Mouse (Mus musculus): ENCODE measurements around the gene Gp1bb. TPM values are rescaled to one million over a fixed set of nuclear protein-coding genes. Genes with fewer than 3 reads are reported as not detected.

Gp1bb gene
- polyA plus RNA-seq, 1 experiment from 2014 or later, result 1.6 TPM

GRCm38 (mm10) chr16:18585676-18586075 lies 36.5 kb downstream of the Gp1bb start:
- no peak for TF ChIP-seq CTCF (IDR thresholded peaks at IDR 0.05; ENCODE audit: low read depth)
- Histone ChIP-seq H3K9ac (ENCODE audit: low read depth, low read length) (no peak overlapping the region), H3K4me2 (replicated peaks; ENCODE audit: low read depth) (peak overlapping the region; percentile 77; the same call in 1 of the 2 replicates), H3K27ac (ENCODE audit: low read depth, low read length) (no peak overlapping the region), H3K27me3 (replicated peaks; ENCODE audit: control insufficient read depth, insufficient read depth, low read length) (peaks cover 100% of the 10 kb centered on the region), H3K4me1 (replicated peaks; ENCODE audit: control insufficient read depth, insufficient read depth, low read length) (peaks cover 4% of the 10 kb centered on the region; the same call in 1 of the 2 replicates), H3K36me3 (ENCODE audit: control insufficient read depth, insufficient read depth) (no peaks in the 10 kb centered on the region), H3K9me3 (ENCODE audit: control insufficient read depth) (no peaks in the 10 kb centered on the region), H3K4me3 (ENCODE audit: low read depth, low read length) (peak overlapping the region; percentile 46)
- ATAC-seq, result no peak
- WGBS, result 36% methylated on average over 10 of the region's 10 CpGs

- no peak for TF ChIP-seq CTCF (IDR thresholded peaks at IDR 0.05; ENCODE audit: low read depth)
- no peaks in the 10 kb centered on the region; the same call in 1 of the 2 replicates for H3K36me3 ChIP-seq (ENCODE audit: control insufficient read depth, insufficient read depth)
- WGBS, result 73% methylated on average over 10 of the region's 10 CpGs
- H3K9me3 ChIP-seq (ENCODE audit: control insufficient read depth), result no peaks in the 10 kb centered on the region
- no peak overlapping the region for H3K27ac ChIP-seq (ENCODE audit: low read depth, low read length)
- peaks cover 4% of the 10 kb centered on the region; the same call in 1 of the 2 replicates for H3K4me1 ChIP-seq (replicated peaks; ENCODE audit: control insufficient read depth, insufficient read depth, low read length)
- H3K9ac ChIP-seq (ENCODE audit: low read depth, low read length), result no peak overlapping the region
- 0 out of 2 replicates have a peak overlapping the region, but pooled peaks have one; percentile 13 for H3K4me2 ChIP-seq (replicated peaks; ENCODE audit: low read depth)
- peaks cover 100% of the 10 kb centered on the region for H3K27me3 ChIP-seq (replicated peaks; ENCODE audit: control insufficient read depth, insufficient read depth, low read length)
- ATAC-seq, result no peak
- H3K4me3 ChIP-seq (ENCODE audit: low read depth, low read length), result peak overlapping the region; percentile 46; the same call in 1 of the 2 replicates
These were observed 37.2 kb downstream of the Gp1bb start for GRCm38 (mm10) chr16:18584901-18585510.

DNA sequence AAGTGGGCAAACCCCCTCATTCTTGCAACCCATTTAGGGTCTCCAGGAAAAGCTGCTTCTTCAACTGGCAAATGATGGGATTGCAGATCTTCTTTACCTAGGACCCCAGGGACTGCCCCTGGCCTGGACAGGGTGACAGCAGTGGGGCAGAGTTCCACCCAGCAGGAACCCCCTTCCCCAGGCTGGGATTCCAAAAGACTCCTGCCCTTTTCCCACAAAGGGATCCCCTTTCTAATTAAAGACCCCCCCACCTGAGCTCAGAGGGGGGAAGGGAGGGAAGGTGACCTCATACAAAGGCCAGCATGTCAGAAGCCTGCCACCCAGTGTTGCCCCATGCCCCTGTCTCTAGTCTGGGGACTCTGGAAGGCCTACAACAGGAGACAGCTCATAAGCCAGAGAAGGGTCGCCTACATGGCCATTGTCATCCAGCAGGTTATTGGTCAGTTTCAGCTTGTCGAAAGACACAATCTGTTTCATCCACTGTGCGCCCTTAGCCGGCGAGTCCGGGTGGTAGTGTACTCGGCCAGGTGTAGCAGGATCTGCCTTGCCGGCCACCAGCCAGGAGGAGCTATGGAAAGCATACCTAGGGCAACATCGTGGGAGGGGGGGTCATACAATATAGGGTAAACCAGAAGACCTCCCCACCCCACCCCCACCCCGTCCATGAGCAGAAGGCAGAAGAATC lies 38.4 kb downstream of the Gp1bb start:
- no peak overlapping the region for H3K27ac ChIP-seq (ENCODE audit: low read depth, low read length)
- H3K9me3 ChIP-seq (ENCODE audit: control insufficient read depth), result no peaks in the 10 kb centered on the region
- no peak overlapping the region for H3K9ac ChIP-seq (ENCODE audit: low read depth, low read length)
- TF ChIP-seq CTCF (IDR thresholded peaks at IDR 0.05; ENCODE audit: low read depth), result no peak
- H3K4me1 ChIP-seq (replicated peaks; ENCODE audit: control insufficient read depth, insufficient read depth, low read length), result peaks cover 4% of the 10 kb centered on the region; the same call in 1 of the 2 replicates
- H3K4me2 ChIP-seq (replicated peaks; ENCODE audit: low read depth), result no peak overlapping the region
- no peaks in the 10 kb centered on the region; the same call in 1 of the 2 replicates for H3K36me3 ChIP-seq (ENCODE audit: control insufficient read depth, insufficient read depth)
- H3K27me3 ChIP-seq (replicated peaks; ENCODE audit: control insufficient read depth, insufficient read depth, low read length), result peaks cover 94% of the 10 kb centered on the region
- ATAC-seq, result no peak
- WGBS, result 56% methylated on average over 10 of the region's 10 CpGs
- H3K4me3 ChIP-seq (ENCODE audit: low read depth, low read length), result no peak overlapping the region

GRCm38 (mm10) chr16:18583169-18583568 lies 39.0 kb downstream of the Gp1bb start:
- Histone ChIP-seq H3K9me3 (ENCODE audit: control insufficient read depth) (no peaks in the 10 kb centered on the region), H3K27me3 (replicated peaks; ENCODE audit: control insufficient read depth, insufficient read depth, low read length) (peaks cover 88% of the 10 kb centered on the region), H3K4me2 (replicated peaks; ENCODE audit: low read depth) (no peak overlapping the region), H3K4me1 (replicated peaks; ENCODE audit: control insufficient read depth, insufficient read depth, low read length) (peaks cover 4% of the 10 kb centered on the region; the same call in 1 of the 2 replicates), H3K4me3 (ENCODE audit: low read depth, low read length) (no peak overlapping the region), H3K36me3 (ENCODE audit: control insufficient read depth, insufficient read depth) (no peaks in the 10 kb centered on the region; the same call in 1 of the 2 replicates), H3K9ac (ENCODE audit: low read depth, low read length) (no peak overlapping the region), H3K27ac (ENCODE audit: low read depth, low read length) (no peak overlapping the region)
- TF ChIP-seq CTCF (IDR thresholded peaks at IDR 0.05; ENCODE audit: low read depth), result no peak
- no peak for ATAC-seq
- 44% methylated on average over 10 of the region's 10 CpGs for WGBS

DNA sequence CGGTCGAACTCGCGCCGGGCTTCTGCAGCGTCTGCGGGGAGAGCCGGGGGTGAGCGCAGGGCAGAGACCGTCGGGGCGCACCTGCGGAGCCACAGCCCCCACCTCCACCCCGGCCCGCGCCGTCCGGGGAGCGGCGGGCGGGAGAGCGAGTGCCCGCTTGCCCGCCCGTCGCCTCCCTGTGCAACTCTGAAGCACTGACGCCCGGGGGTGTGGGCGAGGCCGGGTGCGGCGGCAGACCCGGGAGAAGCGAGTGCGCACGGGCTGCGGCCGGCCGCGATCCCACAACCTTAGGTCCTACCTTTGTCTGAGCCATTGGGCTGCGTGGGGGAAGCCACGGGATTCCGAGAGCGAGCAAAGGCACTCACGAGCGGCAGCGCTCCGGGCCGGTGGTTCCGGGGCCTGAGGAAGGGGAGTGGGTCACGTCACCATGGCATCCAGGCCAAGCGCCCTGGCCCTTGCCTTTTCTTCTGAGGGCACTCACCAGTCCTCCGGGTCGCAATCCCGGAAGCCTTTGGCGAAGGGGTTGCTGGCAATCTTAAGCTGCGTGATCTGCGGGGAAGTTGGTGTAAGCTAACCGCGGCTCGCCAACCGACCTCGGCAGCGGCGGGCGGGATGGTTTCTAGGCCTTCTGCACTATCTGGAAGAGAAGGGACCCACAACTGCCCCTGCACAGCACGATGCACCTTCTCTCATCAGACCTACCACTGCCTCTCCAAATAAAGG lies 39.6 kb downstream of the Gp1bb start:
- Histone ChIP-seq H3K9me3 (ENCODE audit: control insufficient read depth) (no peaks in the 10 kb centered on the region), H3K4me3 (ENCODE audit: low read depth, low read length) (peak overlapping the region; percentile 45), H3K4me2 (replicated peaks; ENCODE audit: low read depth) (peak overlapping the region; percentile 68), H3K9ac (ENCODE audit: low read depth, low read length) (no peak overlapping the region), H3K4me1 (replicated peaks; ENCODE audit: control insufficient read depth, insufficient read depth, low read length) (0 out of 2 replicates have a peak, but pooled peaks cover 4% of the 10 kb centered on the region), H3K27me3 (replicated peaks; ENCODE audit: control insufficient read depth, insufficient read depth, low read length) (peaks cover 82% of the 10 kb centered on the region), H3K36me3 (ENCODE audit: control insufficient read depth, insufficient read depth) (no peaks in the 10 kb centered on the region; the same call in 1 of the 2 replicates), H3K27ac (ENCODE audit: low read depth, low read length) (no peak overlapping the region)
- TF ChIP-seq CTCF (IDR thresholded peaks at IDR 0.05; ENCODE audit: low read depth), result no peak
- WGBS, result 3% methylated on average over 47 of the region's 67 CpGs
- no peak for ATAC-seq
